Mouse (Mus musculus): ENCODE measurements around the gene Eif5.

GRCm38 (mm10) chr12:111592407-111593021, 54.7 kb downstream of the Eif5 start:
- TF ChIP-seq CTCF (IDR thresholded peaks at IDR 0.05; ENCODE audit: control insufficient read depth, insufficient read depth, insufficient replicate concordance, low read depth, low read length) = no peak
- no peak for TF ChIP-seq POLR2A (IDR thresholded peaks at IDR 0.05; ENCODE audit: control insufficient read depth, low read depth, low read length)

All from testis, adult 2 months (tissue).